Mouse (Mus musculus) liver, adult 2 months (tissue): Measurements from ENCODE around the gene Dock1.

Experiments
- CTCF ChIP-seq: fragments of 200-500 bp; IDR thresholded peaks from 2 replicates; pipeline ENCODE4 v1.5.1; 2011; ENCODE audit warnings: low read depth, low read length, control low read depth
- POLR2A ChIP-seq: fragments of 200-500 bp; IDR thresholded peaks from 2 replicates; pipeline ENCODE4 v1.6.1; 2011; ENCODE audit warnings: low read length, control low read depth; ENCODE audit not compliant: insufficient read depth; ENCODE audit errors: extremely low read depth

- TF ChIP-seq POLR2A (no peak), CTCF (no peak)
Observed at GRCm38 (mm10) chr7:134765130-134765529, 94.7 kb downstream of the Dock1 start.
